Mouse (Mus musculus) gastrocnemius, postnatal 14 days (tissue): ENCODE data around the gene 1700037H04Rik. TPM values are rescaled to one million over a fixed set of nuclear protein-coding genes. Genes with fewer than 3 reads are reported as not detected.

Source experiments
- DNase-seq: peaks from one replicate; pipeline ENCODE4 v3.0.0; 2021; ENCODE audit warnings: mixed read lengths
- intact Hi-C: fragments of 180-260 bp; cut with DNase I; formaldehyde crosslinking; loops from one replicate; pipeline ENCODE4 v1.15.1; 2025; ENCODE audit warnings: low total_unique reads
- total RNA-seq, 2 experiments: library from RNA; stranded (reverse); gene quantifications; 2 replicates each; pipeline ENCODE4 v1.2.3; 2021

1700037H04Rik gene
- total RNA-seq, 2 experiments from 2014 or later = 5.8 to 6.2 TPM

- intact Hi-C loops = no loop called here
Observed at GRCm38 (mm10) chr2:131186343-131186742, 26.5 kb upstream of the 1700037H04Rik start.

GRCm38 (mm10) chr2:131179990-131180587 is 20.2 kb upstream of the 1700037H04Rik start, which contains the start of gene Cenpb:
Cenpb (minus strand) TSS chr2:131180067.
- intact Hi-C loops = loop anchor here (10.0 kb wide), 1 partner anchor 75 kb away; no protein-coding TSS in a partner anchor
- peak; percentile 87 for DNase-seq

More at GRCm38 (mm10) chr2:131186343-131186742, 26.5 kb upstream of the 1700037H04Rik start:
- DNase-seq = peak; percentile 29

GRCm38 (mm10) chr2:131179246-131179886 is 19.5 kb upstream of the 1700037H04Rik start:
- peak; percentile 64 for DNase-seq
- intact Hi-C loops = loop anchor here (10.0 kb wide), 1 partner anchor 75 kb away; no protein-coding TSS in a partner anchor

- intact Hi-C loops = loop anchor here (10.0 kb wide), 1 partner anchor 76 kb away; no protein-coding TSS in a partner anchor
- peak; percentile 32 for DNase-seq
Observed at GRCm38 (mm10) chr2:131178828-131179245, 19.0 kb upstream of the 1700037H04Rik start.

- no peak for DNase-seq
- intact Hi-C loops = loop anchor here (10.0 kb wide), 1 partner anchor 77 kb away; no protein-coding TSS in a partner anchor
Observed at GRCm38 (mm10) chr2:131177932-131178331, 18.1 kb upstream of the 1700037H04Rik start.

- intact Hi-C loops = loop anchor here (10.0 kb wide), 1 partner anchor 78 kb away; no protein-coding TSS in a partner anchor
- no peak for DNase-seq
Observed at GRCm38 (mm10) chr2:131176491-131176890, 16.6 kb upstream of the 1700037H04Rik start.

GRCm38 (mm10) chr2:131175945-131176309 is 16.0 kb upstream of the 1700037H04Rik start:
- intact Hi-C loops = loop anchor here (10.0 kb wide), 1 partner anchor 79 kb away; no protein-coding TSS in a partner anchor
- no peak for DNase-seq

GRCm38 (mm10) chr2:131175286-131175944 is 15.5 kb upstream of the 1700037H04Rik start:
- intact Hi-C loops = loop anchor here (10.0 kb wide), 1 partner anchor 79 kb away; no protein-coding TSS in a partner anchor
- no peak for DNase-seq

GRCm38 (mm10) chr2:131174700-131175099 is 14.8 kb upstream of the 1700037H04Rik start:
- intact Hi-C loops = loop anchor here (10.0 kb wide), 1 partner anchor 80 kb away; no protein-coding TSS in a partner anchor
- DNase-seq = peak; percentile 19

GRCm38 (mm10) chr2:131172322-131172721 is 12.4 kb upstream of the 1700037H04Rik start:
- intact Hi-C loops = loop anchor here (10.0 kb wide), 1 partner anchor 82 kb away; no protein-coding TSS in a partner anchor

GRCm38 (mm10) chr2:131171401-131172104 is 11.7 kb upstream of the 1700037H04Rik start:
- DNase-seq = peak; percentile 73
- intact Hi-C loops = loop anchor here (10.0 kb wide), 1 partner anchor 83 kb away; no protein-coding TSS in a partner anchor

More at GRCm38 (mm10) chr2:131172322-131172721, 12.4 kb upstream of the 1700037H04Rik start:
- no peak for DNase-seq

GRCm38 (mm10) chr2:131170936-131171335 is 11.1 kb upstream of the 1700037H04Rik start:
- no peak for DNase-seq
- intact Hi-C loops = loop anchor here (10.0 kb wide), 1 partner anchor 84 kb away; no protein-coding TSS in a partner anchor

- intact Hi-C loops = no loop called here
- DNase-seq = no peak
Observed at GRCm38 (mm10) chr2:131168914-131169313, 9.0 kb upstream of the 1700037H04Rik start.

- intact Hi-C loops = no loop called here
- no peak for DNase-seq
Observed at GRCm38 (mm10) chr2:131167984-131168383, 8.1 kb upstream of the 1700037H04Rik start.

- DNase-seq = no peak
- intact Hi-C loops = no loop called here
Observed at GRCm38 (mm10) chr2:131166172-131166571, 6.3 kb upstream of the 1700037H04Rik start.

GRCm38 (mm10) chr2:131163924-131164323 is 4.0 kb upstream of the 1700037H04Rik start:
- DNase-seq = no peak
- intact Hi-C loops = no loop called here

GRCm38 (mm10) chr2:131160671-131161111 is 810 bp upstream of the 1700037H04Rik start:
- no peak for DNase-seq
- intact Hi-C loops = no loop called here

GRCm38 (mm10) chr2:131159491-131159910 is 380 bp downstream of the 1700037H04Rik start:
- no peak for DNase-seq

GRCm38 (mm10) chr2:131156987-131157386 is 2.9 kb downstream of the 1700037H04Rik start:
- no peak for DNase-seq
- intact Hi-C loops = loop anchor here (5.0 kb wide), 1 partner anchor 65 kb away; no protein-coding TSS in a partner anchor

More at GRCm38 (mm10) chr2:131159491-131159910, 380 bp downstream of the 1700037H04Rik start:
- intact Hi-C loops = loop anchor here (5.0 kb wide), 1 partner anchor 67 kb away; no protein-coding TSS in a partner anchor
